Mouse (Mus musculus) hematopoietic stem cell, adult 5-6 weeks (primary cell): ENCODE measurements around the gene Lhcgr. TPM values are rescaled to one million over a fixed set of nuclear protein-coding genes. Genes with fewer than 3 reads are reported as not detected.

Experiments used
- total RNA-seq: library from RNA; stranded (forward); fragments of 172-1452, 232-1000 nt; gene quantifications from 2 replicates; pipeline ENCODE4 v1.2.3, GENCODE M21; 2017

Gene Lhcgr
- total RNA-seq, 1 experiment from 2014 or later, result 5.1 TPM

Other genes starting within 250 kb of the Lhcgr start
- gene Ston1, start 194.3 kb downstream of the Lhcgr start, total RNA-seq, result not detected in 2 replicates
- not detected in 2 replicates for gene Gtf2a1l, start 123.3 kb downstream of the Lhcgr start, total RNA-seq